Mouse (Mus musculus) liver, embryonic 14.5 days (tissue): ENCODE results near the gene Gipc2. TPM values are rescaled to one million over a fixed set of nuclear protein-coding genes. Genes with fewer than 3 reads are reported as not detected.

Experiments used
- ATAC-seq: fragments of 200-750 bp; cut with Nextera tagmentation; 2 replicates; pipeline ENCODE4 v1.8.0; 2017; ENCODE audit warnings: moderate number of reproducible peaks, mild to moderate bottlenecking, moderate library complexity; ENCODE audit not compliant: insufficient read depth
- DNase-seq, 3 experiments: peaks; one replicate each; pipeline ENCODE4 v3.0.0-alpha.2; 2012 to 2013; ENCODE audit warnings: low read depth in 3 of 3, low spot score in 3 of 3
- H3K27ac ChIP-seq: fragments of 300-500 bp; sonication (generic); 2 replicates; pipeline ENCODE4 v1.5.1; 2014; ENCODE audit warnings: moderate library complexity, mild to moderate bottlenecking, control low read depth, inconsistent platforms
- H3K27me3 ChIP-seq: fragments of 300-500 bp; sonication (generic); 2 replicates; pipeline ENCODE4 v1.6.1; 2014; ENCODE audit warnings: mild to moderate bottlenecking, low read length, moderate library complexity; ENCODE audit not compliant: control insufficient read depth, insufficient read depth
- H3K36me3 ChIP-seq: fragments of 300-500 bp; sonication (generic); replicated peaks from 2 replicates; pipeline ENCODE4 v1.6.1; 2014; ENCODE audit warnings: low read depth; ENCODE audit not compliant: control insufficient read depth, insufficient read depth
- H3K4me1 ChIP-seq, 2 experiments: fragments of 200-500 bp in 1 of 2; fragments of 300-500 bp in 1 of 2; sonication (generic) in 1 of 2; replicated peaks; 2 replicates each; pipeline ENCODE4 v1.6.1; 2012 to 2014; ENCODE audit warnings: antibody characterized with exemption in 1 of 2, inconsistent platforms in 1 of 2, low read length in 1 of 2; ENCODE audit not compliant: control insufficient read depth in 2 of 2, insufficient read depth in 2 of 2
- H3K4me2 ChIP-seq: fragments of 300-500 bp; sonication (generic); 2 replicates; pipeline ENCODE4 v1.6.1; 2014; ENCODE audit warnings: low read depth, mild to moderate bottlenecking, control low read depth, moderate library complexity
- H3K4me3 ChIP-seq, 2 experiments: fragments of 200-500 bp in 1 of 2; fragments of 300-500 bp in 1 of 2; sonication (generic) in 1 of 2; 2 replicates each; pipeline ENCODE4 v1.5.1; 2012 to 2014; ENCODE audit warnings: low read depth in 2 of 2, low read length in 2 of 2, mild to moderate bottlenecking in 2 of 2, control low read depth in 1 of 2, inconsistent platforms in 1 of 2, moderate library complexity in 1 of 2; ENCODE audit not compliant: insufficient read depth in 1 of 2
- H3K9ac ChIP-seq: fragments of 300-500 bp; sonication (generic); replicated peaks from 2 replicates; pipeline ENCODE4 v1.6.1; 2014; ENCODE audit warnings: mild to moderate bottlenecking, control low read depth, moderate library complexity
- H3K9me3 ChIP-seq: fragments of 300-500 bp; sonication (generic); 2 replicates; pipeline ENCODE4 v1.6.1; 2016; ENCODE audit warnings: low read length, mixed read lengths; ENCODE audit not compliant: control insufficient read depth
- CTCF ChIP-seq: IDR thresholded peaks from 2 replicates; pipeline ENCODE4 v1.5.1; 2016; ENCODE audit warnings: antibody characterized with exemption, low read depth, control low read depth
- EP300 ChIP-seq: IDR thresholded peaks from 2 replicates; pipeline ENCODE4 v1.6.1; 2016; ENCODE audit warnings: antibody characterized with exemption, low read depth
- whole genome bisulfite sequencing: fragments of 180-500 bp; shearing (Covaris S2); extraction: QIAGEN DNeasy Blood & Tissue Kit; methylation state at CpG from one replicate; pipeline ENCODE4 v1.1.7; 2014; ENCODE audit not compliant: insufficient replicate concordance; 5-methylcytosine and 5-hydroxymethylcytosine counted together
- polyA plus RNA-seq, 2 experiments: library from polyadenylated mRNA; depleted of rRNA in 1 of 2; stranded (reverse) in 1 of 2; unstranded in 1 of 2; fragments of >200 nt; fragmentation: Nextera tagmentation in 1 of 2; extraction: Ambion mirVana in 1 of 2; gene quantifications; 2 replicates each; pipeline versions ENCODE4 v1.2.1 to v1.2.3; 2012 to 2014

Gene Gipc2
- polyA plus RNA-seq, 2 experiments: 7.7 to 16.9 TPM

DNA sequence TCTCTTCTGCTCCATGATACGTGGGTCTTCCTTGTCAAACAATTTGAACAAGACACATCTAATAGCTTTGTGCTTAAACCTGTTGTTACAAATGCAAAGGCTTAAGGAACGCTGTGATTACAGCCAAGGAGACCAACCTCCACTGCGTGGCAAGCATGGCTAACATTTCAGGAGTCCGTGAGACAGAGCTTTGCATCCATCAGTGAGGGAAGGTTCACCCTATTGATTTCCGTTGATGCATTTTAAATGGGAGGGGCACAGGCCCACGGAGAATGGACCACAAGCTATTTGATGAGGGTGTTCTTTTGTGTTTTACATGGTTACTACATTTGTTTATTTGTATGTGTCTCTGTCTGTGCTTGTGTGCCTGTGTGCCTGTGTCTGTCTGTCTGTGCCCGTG is 37.4 kb downstream of the Gipc2 start:
- H3K4me3 ChIP-seq: no peak overlapping the region
- no peak overlapping the region for H3K4me2 ChIP-seq
- peaks cover 6 to 8% of the 10 kb centered on the region in 2 experiments for H3K4me1 ChIP-seq
- H3K9me3 ChIP-seq: no peaks in the 10 kb centered on the region
- H3K36me3 ChIP-seq: no peaks in the 10 kb centered on the region
- no peak for ATAC-seq
- H3K27ac ChIP-seq: no peak overlapping the region
- TF ChIP-seq EP300 (no peak), CTCF (no peak)
- 73% methylated on average over 7 of the region's 7 CpGs for WGBS
- DNase-seq: no peak
- no peaks in the 10 kb centered on the region for H3K27me3 ChIP-seq
- H3K9ac ChIP-seq: no peak overlapping the region

- peaks cover 20 to 21% of the 10 kb centered on the region in 2 experiments for H3K4me1 ChIP-seq
- no peak overlapping the region for H3K4me2 ChIP-seq
- ATAC-seq: no peak
- no peak for DNase-seq
- H3K27ac ChIP-seq: no peak overlapping the region
- no peaks in the 10 kb centered on the region for H3K9me3 ChIP-seq
- no peaks in the 10 kb centered on the region for H3K36me3 ChIP-seq
- H3K4me3 ChIP-seq: no peak overlapping the region
- no peak overlapping the region for H3K9ac ChIP-seq
- 54% methylated on average over 7 of the region's 7 CpGs for WGBS
- H3K27me3 ChIP-seq: no peaks in the 10 kb centered on the region
- TF ChIP-seq EP300: no peak
- TF ChIP-seq CTCF: no peak
Measured at GRCm38 (mm10) chr3:152127144-152127543, 38.9 kb downstream of the Gipc2 start.

GRCm38 (mm10) chr3:152122720-152123119 is 43.3 kb downstream of the Gipc2 start:
- Histone ChIP-seq H3K27me3 (no peaks in the 10 kb centered on the region), H3K4me1 (peaks cover 41 to 47% of the 10 kb centered on the region in 2 experiments), H3K4me3 (no peak overlapping the region), H3K27ac (peak overlapping the region; percentile 90), H3K9me3 (no peaks in the 10 kb centered on the region), H3K9ac (peak overlapping the region; percentile 47), H3K4me2 (peak overlapping the region; percentile 68), H3K36me3 (no peaks in the 10 kb centered on the region)
- 7% methylated on average over 3 of the region's 3 CpGs for WGBS
- ATAC-seq (peak; percentile 95), DNase-seq (peak; percentile 63 to 94 (median 68))
- TF ChIP-seq EP300 (peak; percentile 62), CTCF (no peak; the same call in 1 of the 2 replicates)

GRCm38 (mm10) chr3:152122101-152122500 is 43.9 kb downstream of the Gipc2 start:
- Histone ChIP-seq H3K9me3 (no peaks in the 10 kb centered on the region), H3K4me1 (peaks cover 41 to 47% of the 10 kb centered on the region in 2 experiments), H3K4me2 (peak overlapping the region; percentile 68), H3K4me3 (no peak overlapping the region), H3K27ac (peak overlapping the region; percentile 90), H3K36me3 (no peaks in the 10 kb centered on the region), H3K9ac (peak overlapping the region; percentile 47), H3K27me3 (no peaks in the 10 kb centered on the region)
- WGBS: 18% methylated on average over 6 of the region's 6 CpGs
- peak; percentile 62 for ATAC-seq
- DNase-seq: peak; percentile 47 to 61 (median 51)
- no peak for TF ChIP-seq EP300
- no peak for TF ChIP-seq CTCF

DNA sequence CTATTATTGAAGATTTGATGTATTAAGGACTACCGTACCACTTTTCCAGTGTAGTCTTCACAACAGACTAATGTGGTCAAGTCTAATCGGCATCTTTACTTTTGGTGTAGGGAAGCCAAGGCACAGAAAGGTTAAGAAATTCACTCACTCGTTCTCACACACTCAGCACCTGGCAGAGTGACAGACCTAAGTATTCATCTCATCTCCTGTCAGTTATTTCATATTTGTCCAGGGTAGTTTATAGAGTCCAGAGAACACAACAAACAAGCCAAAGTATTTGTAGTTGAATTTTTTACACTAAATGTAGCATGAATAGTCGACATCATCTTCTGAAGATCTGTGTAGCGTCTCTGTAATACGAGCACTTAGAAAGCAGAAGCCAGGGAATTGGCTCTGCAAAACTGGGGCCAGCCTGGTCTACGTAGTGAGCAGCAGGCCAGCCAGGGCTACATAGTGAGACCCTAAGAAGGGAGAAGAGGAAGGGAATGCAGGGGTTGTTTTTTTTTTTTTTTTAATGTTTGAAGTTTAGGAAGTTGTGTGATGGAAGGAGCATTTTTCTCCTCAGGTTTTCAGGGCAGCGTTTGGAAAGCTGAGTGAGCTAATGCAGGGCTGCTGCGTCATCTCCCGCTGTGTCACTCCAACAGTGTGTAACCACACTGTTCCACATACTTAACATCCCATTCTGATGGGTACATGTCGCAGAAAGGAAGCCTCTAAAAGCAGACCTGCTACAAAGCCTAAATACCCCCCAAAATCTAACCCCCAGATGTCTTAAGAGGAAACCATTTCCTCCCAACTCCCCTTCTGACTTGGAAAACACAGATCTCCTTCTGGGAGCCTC is 44.6 kb downstream of the Gipc2 start:
- Histone ChIP-seq H3K4me1 (peaks cover 41 to 47% of the 10 kb centered on the region in 2 experiments), H3K4me3 (no peak overlapping the region), H3K4me2 (peak overlapping the region; percentile 68), H3K27me3 (no peaks in the 10 kb centered on the region), H3K9me3 (no peaks in the 10 kb centered on the region), H3K36me3 (no peaks in the 10 kb centered on the region), H3K9ac (peak overlapping the region; percentile 36), H3K27ac (peak overlapping the region; percentile 90)
- no peak for ATAC-seq
- WGBS: 67% methylated on average over 11 of the region's 11 CpGs
- DNase-seq: no peak
- TF ChIP-seq EP300 (no peak), CTCF (no peak)
